Mouse (Mus musculus): ENCODE measurements around the gene Maged1. TPM values are rescaled to one million over a fixed set of nuclear protein-coding genes. Genes with fewer than 3 reads are reported as not detected.

Maged1 gene
- 378 and 406 TPM in 2 replicates for polyA plus RNA-seq (2015; fragmentation: Nextera tagmentation; extraction: Ambion mirVana)

- H3K36me3 ChIP-seq = no peaks in the 10 kb centered on the region; the same call in 1 of the 2 replicates
- peak within 1 kb of the TSS; percentile 55 for H3K4me3 ChIP-seq (replicated peaks)
- peak within 1 kb of the TSS; percentile 57 for H3K9ac ChIP-seq
- no peaks in the 10 kb centered on the region for H3K9me3 ChIP-seq
- no peaks in the 10 kb centered on the region for H3K4me1 ChIP-seq (replicated peaks)
- 15% methylated on average over 32 of the region's 32 CpGs for WGBS
- H3K27me3 ChIP-seq (replicated peaks) = no peaks in the 10 kb centered on the region
- peak within 1 kb of the TSS; percentile 78 for H3K27ac ChIP-seq
- peak; percentile 96 for ATAC-seq
- peak within 1 kb of the TSS; percentile 54 for H3K4me2 ChIP-seq (replicated peaks)
Observed at GRCm38 (mm10) chrX:94541918-94542355, at the start of gene Maged1. TSS of gene Maged1 (minus strand) at chrX:94542143.

GRCm38 (mm10) chrX:94580251-94580650 lies 38.3 kb upstream of the Maged1 start:
- 96% methylated on average over 1 of the region's 1 CpGs for WGBS
- Histone ChIP-seq H3K4me1 (replicated peaks) (no peaks in the 10 kb centered on the region), H3K27ac (no peak overlapping the region), H3K9me3 (no peaks in the 10 kb centered on the region), H3K36me3 (no peaks in the 10 kb centered on the region), H3K9ac (no peak overlapping the region), H3K4me3 (replicated peaks) (no peak overlapping the region), H3K27me3 (replicated peaks) (no peaks in the 10 kb centered on the region), H3K4me2 (replicated peaks) (no peak overlapping the region)
- ATAC-seq = no peak

GRCm38 (mm10) chrX:94564694-94565093 lies 22.8 kb upstream of the Maged1 start:
- no peaks in the 10 kb centered on the region for H3K4me1 ChIP-seq (replicated peaks)
- no peaks in the 10 kb centered on the region for H3K9me3 ChIP-seq
- no peak overlapping the region for H3K4me2 ChIP-seq (replicated peaks)
- no peak overlapping the region for H3K9ac ChIP-seq
- 80% methylated on average over 2 of the region's 2 CpGs for WGBS
- H3K27me3 ChIP-seq (replicated peaks) = no peaks in the 10 kb centered on the region
- ATAC-seq = no peak
- no peaks in the 10 kb centered on the region for H3K36me3 ChIP-seq
- H3K27ac ChIP-seq = no peak overlapping the region
- no peak overlapping the region for H3K4me3 ChIP-seq (replicated peaks)

- no peak overlapping the region for H3K27ac ChIP-seq
- H3K27me3 ChIP-seq (replicated peaks) = no peaks in the 10 kb centered on the region
- no peaks in the 10 kb centered on the region for H3K36me3 ChIP-seq
- no peaks in the 10 kb centered on the region for H3K4me1 ChIP-seq (replicated peaks)
- H3K4me3 ChIP-seq (replicated peaks) = no peak overlapping the region
- no peak overlapping the region for H3K4me2 ChIP-seq (replicated peaks)
- H3K9me3 ChIP-seq = no peaks in the 10 kb centered on the region
- no peak for ATAC-seq
- no peak overlapping the region for H3K9ac ChIP-seq
- WGBS = 31% methylated on average over 5 of the region's 5 CpGs
Observed at GRCm38 (mm10) chrX:94562392-94562791, 20.4 kb upstream of the Maged1 start.

- no peak for ATAC-seq
- Histone ChIP-seq H3K27me3 (replicated peaks) (no peaks in the 10 kb centered on the region), H3K4me2 (replicated peaks) (no peak overlapping the region), H3K4me3 (replicated peaks) (no peak overlapping the region), H3K27ac (no peak overlapping the region), H3K4me1 (replicated peaks) (no peaks in the 10 kb centered on the region), H3K9ac (no peak overlapping the region), H3K36me3 (no peaks in the 10 kb centered on the region), H3K9me3 (no peaks in the 10 kb centered on the region)
- 52% methylated on average over 3 of the region's 3 CpGs for WGBS
Observed at GRCm38 (mm10) chrX:94548227-94548626, 6.3 kb upstream of the Maged1 start.

- ATAC-seq = no peak
- Histone ChIP-seq H3K4me3 (replicated peaks) (no peak overlapping the region), H3K9ac (no peak overlapping the region), H3K4me2 (replicated peaks) (no peak overlapping the region), H3K27ac (no peak overlapping the region), H3K4me1 (replicated peaks) (no peaks in the 10 kb centered on the region), H3K27me3 (replicated peaks) (no peaks in the 10 kb centered on the region), H3K36me3 (no peaks in the 10 kb centered on the region), H3K9me3 (no peaks in the 10 kb centered on the region)
- WGBS = 77% methylated on average over 3 of the region's 3 CpGs
Observed at GRCm38 (mm10) chrX:94545941-94546340, 4.0 kb upstream of the Maged1 start.

GRCm38 (mm10) chrX:94544923-94545322 lies 3.0 kb upstream of the Maged1 start:
- 28% methylated on average over 1 of the region's 1 CpGs for WGBS
- no peak overlapping the region for H3K9ac ChIP-seq
- no peak for ATAC-seq
- H3K4me1 ChIP-seq (replicated peaks) = no peaks in the 10 kb centered on the region
- H3K4me2 ChIP-seq (replicated peaks) = no peak overlapping the region
- no peak overlapping the region for H3K4me3 ChIP-seq (replicated peaks)
- no peaks in the 10 kb centered on the region for H3K36me3 ChIP-seq
- H3K27me3 ChIP-seq (replicated peaks) = no peaks in the 10 kb centered on the region
- no peak overlapping the region for H3K27ac ChIP-seq
- H3K9me3 ChIP-seq = no peaks in the 10 kb centered on the region

- 32% methylated on average over 9 of the region's 9 CpGs for WGBS
- ATAC-seq = peak; percentile 5; the same call in 1 of the 2 replicates
- Histone ChIP-seq H3K4me1 (replicated peaks) (no peaks in the 10 kb centered on the region), H3K36me3 (no peaks in the 10 kb centered on the region), H3K9ac (peak overlapping the region; percentile 41), H3K9me3 (no peaks in the 10 kb centered on the region), H3K4me3 (replicated peaks) (peak overlapping the region; percentile 55), H3K27ac (peak overlapping the region; percentile 56), H3K27me3 (replicated peaks) (no peaks in the 10 kb centered on the region), H3K4me2 (replicated peaks) (peak overlapping the region; percentile 54)
Observed at GRCm38 (mm10) chrX:94542536-94542935, 593 bp upstream of the Maged1 start.

- H3K27ac ChIP-seq = peak overlapping the region; percentile 78
- peak overlapping the region; percentile 54 for H3K4me2 ChIP-seq (replicated peaks)
- 17% methylated on average over 25 of the region's 25 CpGs for WGBS
- no peaks in the 10 kb centered on the region for H3K27me3 ChIP-seq (replicated peaks)
- no peaks in the 10 kb centered on the region for H3K4me1 ChIP-seq (replicated peaks)
- no peaks in the 10 kb centered on the region; the same call in 1 of the 2 replicates for H3K36me3 ChIP-seq
- peak overlapping the region; percentile 55 for H3K4me3 ChIP-seq (replicated peaks)
- H3K9ac ChIP-seq = peak overlapping the region; percentile 57
- ATAC-seq = peak; percentile 3; the same call in 1 of the 2 replicates
- H3K9me3 ChIP-seq = no peaks in the 10 kb centered on the region
Observed at GRCm38 (mm10) chrX:94541206-94541605, 737 bp downstream of the Maged1 start.

GRCm38 (mm10) chrX:94540341-94541201 lies 1.4 kb downstream of the Maged1 start:
- Histone ChIP-seq H3K36me3 (no peaks in the 10 kb centered on the region; the same call in 1 of the 2 replicates), H3K4me2 (replicated peaks) (peak overlapping the region; percentile 54), H3K4me1 (replicated peaks) (no peaks in the 10 kb centered on the region), H3K9me3 (no peaks in the 10 kb centered on the region), H3K4me3 (replicated peaks) (peak overlapping the region; percentile 55), H3K9ac (peak overlapping the region; percentile 57), H3K27ac (peak overlapping the region; percentile 78), H3K27me3 (replicated peaks) (no peaks in the 10 kb centered on the region)
- 29% methylated on average over 35 of the region's 37 CpGs for WGBS
- peak; percentile 37 for ATAC-seq

- Histone ChIP-seq H3K9ac (no peak overlapping the region), H3K27me3 (replicated peaks) (no peaks in the 10 kb centered on the region), H3K9me3 (no peaks in the 10 kb centered on the region), H3K27ac (no peak overlapping the region), H3K36me3 (no peaks in the 10 kb centered on the region; the same call in 1 of the 2 replicates), H3K4me2 (replicated peaks) (no peak overlapping the region), H3K4me1 (replicated peaks) (no peaks in the 10 kb centered on the region), H3K4me3 (replicated peaks) (no peak overlapping the region)
- no peak for ATAC-seq
- WGBS = 53% methylated on average over 2 of the region's 2 CpGs
Observed at GRCm38 (mm10) chrX:94534346-94534745, 7.6 kb downstream of the Maged1 start.

GRCm38 (mm10) chrX:94530301-94530700 lies 11.6 kb downstream of the Maged1 start:
- H3K27me3 ChIP-seq (replicated peaks) = no peaks in the 10 kb centered on the region
- H3K36me3 ChIP-seq = no peaks in the 10 kb centered on the region
- WGBS = 77% methylated on average over 3 of the region's 3 CpGs
- H3K4me3 ChIP-seq (replicated peaks) = no peak overlapping the region
- ATAC-seq = no peak
- H3K4me2 ChIP-seq (replicated peaks) = no peak overlapping the region
- no peaks in the 10 kb centered on the region for H3K9me3 ChIP-seq
- H3K9ac ChIP-seq = no peak overlapping the region
- no peaks in the 10 kb centered on the region for H3K4me1 ChIP-seq (replicated peaks)
- H3K27ac ChIP-seq = no peak overlapping the region

- H3K36me3 ChIP-seq = no peaks in the 10 kb centered on the region
- no peaks in the 10 kb centered on the region for H3K9me3 ChIP-seq
- no peak overlapping the region for H3K4me2 ChIP-seq (replicated peaks)
- H3K9ac ChIP-seq = no peak overlapping the region
- H3K27ac ChIP-seq = no peak overlapping the region
- H3K4me1 ChIP-seq (replicated peaks) = no peaks in the 10 kb centered on the region
- no peak overlapping the region for H3K4me3 ChIP-seq (replicated peaks)
- no peaks in the 10 kb centered on the region for H3K27me3 ChIP-seq (replicated peaks)
- no peak for ATAC-seq
- WGBS = 69% methylated on average over 3 of the region's 3 CpGs
Observed at GRCm38 (mm10) chrX:94522166-94522565, 19.8 kb downstream of the Maged1 start.
